26 mouse cellular contexts compared by ENCODE assay signal in genomic region chr5:75082439-75082838, GRCm38 (mm10). TPM values are rescaled to one million over a fixed set of nuclear protein-coding genes. Genes with fewer than 3 reads are reported as not detected.
DNase-seq lines count a peak whose midpoint lies in the region; ATAC-seq and TF ChIP-seq lines count a peak whose summit lies in the region.
"Had no signal": no experiment of that assay in that cellular context is flagged by ENCODE, and none has a peak within 500 bp of the region (broad histone marks: within the 10 kb centered on the region; RNA-seq: fewer than 3 reads in every experiment).

No protein-coding gene starts in this region.

- no peak for TF ChIP-seq CTCF in left cerebral cortex, adult 2 months (IDR thresholded peaks at IDR 0.05)

- no peaks in the 10 kb centered on the region for H3K9me3 ChIP-seq in embryonic facial prominence, embryonic 10.5 days
- H3K9me3 ChIP-seq in forebrain, embryonic 13.5 days (replicated peaks), result no peaks in the 10 kb centered on the region
- no peaks in the 10 kb centered on the region for H3K9me3 ChIP-seq in neural tube, embryonic 11.5 days (ENCODE audit: control insufficient read depth, low read length)
- H3K9me3 ChIP-seq: heart, embryonic 12.5 days; limb, embryonic 13.5 days; liver, embryonic 13.5 days had no signal

- WGBS in embryonic facial prominence, embryonic 10.5 days, result 4% methylated on average over 6 of the region's 6 CpGs
- 3% methylated on average over 6 of the region's 6 CpGs for WGBS in forebrain, embryonic 13.5 days
- WGBS in neural tube, embryonic 11.5 days, result 3% methylated on average over 6 of the region's 6 CpGs

- 0 out of 2 replicates have a peak overlapping the region, but pooled peaks have one; percentile 15 for H3K4me2 ChIP-seq in forebrain, embryonic 13.5 days
- H3K4me2 ChIP-seq in neural tube, embryonic 11.5 days (ENCODE audit: low read depth), result peak overlapping the region; percentile 12; the same call in 1 of the 2 replicates
- H3K4me2 ChIP-seq: limb, embryonic 13.5 days; liver, embryonic 13.5 days; lung, embryonic 14.5 days had no signal

- no peak for ATAC-seq in forebrain, embryonic 13.5 days
- peak; percentile 3; the same call in 1 of the 2 replicates for ATAC-seq in neural tube, embryonic 11.5 days (ENCODE audit: insufficient read depth, low FRiP score, low TSS enrichment)
- ATAC-seq: inflammation-experienced regulatory T-cells, adult 6 months had no signal

- H3K27ac ChIP-seq in left cerebral cortex, adult 2 months, result no peak overlapping the region
- H3K27ac ChIP-seq in embryonic facial prominence, embryonic 10.5 days (replicated peaks), result no peak overlapping the region
- H3K27ac ChIP-seq in forebrain, embryonic 13.5 days, result peak overlapping the region; percentile 54
- no peak overlapping the region for H3K27ac ChIP-seq in neural tube, embryonic 11.5 days (ENCODE audit: low read depth, low read length)
- H3K27ac ChIP-seq: layer of hippocampus, adult 2 months; limb, embryonic 13.5 days; liver, embryonic 13.5 days had no signal

- peaks cover 100% of the 10 kb centered on the region for H3K27me3 ChIP-seq in embryonic facial prominence, embryonic 10.5 days (replicated peaks; ENCODE audit: low read depth, poor library complexity, severe bottlenecking)
- H3K27me3 ChIP-seq in forebrain, embryonic 13.5 days, result peaks cover 96% of the 10 kb centered on the region
- H3K27me3 ChIP-seq in neural tube, embryonic 11.5 days (ENCODE audit: control insufficient read depth, insufficient read depth, low read length), result peaks cover 91% of the 10 kb centered on the region

- no peak overlapping the region for H3K9ac ChIP-seq in forebrain, embryonic 13.5 days
- H3K9ac ChIP-seq in neural tube, embryonic 11.5 days (ENCODE audit: low read length), result no peak overlapping the region
- H3K9ac ChIP-seq: heart, embryonic 12.5 days; limb, embryonic 13.5 days; liver, embryonic 13.5 days; lung, embryonic 14.5 days had no signal

- H3K36me3 ChIP-seq in embryonic facial prominence, embryonic 10.5 days (replicated peaks), result no peaks in the 10 kb centered on the region
- H3K36me3 ChIP-seq in forebrain, embryonic 13.5 days (ENCODE audit: poor library complexity, severe bottlenecking), result no peaks in the 10 kb centered on the region
- H3K36me3 ChIP-seq in neural tube, embryonic 11.5 days (ENCODE audit: control insufficient read depth, insufficient read depth, low read length), result no peaks in the 10 kb centered on the region
- H3K36me3 ChIP-seq: heart, embryonic 12.5 days; limb, embryonic 13.5 days; liver, embryonic 13.5 days had no signal

- peaks cover 30% of the 10 kb centered on the region for H3K4me1 ChIP-seq in embryonic facial prominence, embryonic 10.5 days
- peaks cover 51% of the 10 kb centered on the region for H3K4me1 ChIP-seq in forebrain, embryonic 13.5 days
- H3K4me1 ChIP-seq in neural tube, embryonic 11.5 days (ENCODE audit: control insufficient read depth, insufficient read depth, low read length), result peaks cover 10% of the 10 kb centered on the region
- H3K4me1 ChIP-seq: liver, embryonic 13.5 days had no signal

- peak; percentile 32 for DNase-seq in left cerebral cortex, postnatal 4 days
- no peak for DNase-seq in left cerebral cortex, adult 2 months (ENCODE audit: extremely low spot score in 1 of 2, low spot score in 2 of 2)
- DNase-seq in embryonic facial prominence, embryonic 10.5 days (ENCODE audit: low spot score), result peak; percentile 19
- DNase-seq in neural tube, embryonic 11.5 days (ENCODE audit: low spot score), result peak; percentile 25
- no peak for DNase-seq in urinary bladder, postnatal 4 days (ENCODE audit: low spot score in 2 of 2)
- DNase-seq in left cerebral cortex, postnatal 36 days (ENCODE audit: low spot score in 2 of 2), result no peak
- DNase-seq: adrenal gland, adult 2 months; cerebellum, adult 9-11 months; heart, adult 11 months; heart, postnatal 14 days; kidney, adult 2 months; kidney, postnatal 14 days; liver, embryonic 13.5 days; lung, embryonic 14.5 days; lung, postnatal 36 days; retina, postnatal 1 day had no signal

- H3K4me3 ChIP-seq in left cerebral cortex, adult 2 months, result no peak overlapping the region
- no peak overlapping the region for H3K4me3 ChIP-seq in embryonic facial prominence, embryonic 10.5 days
- no peak overlapping the region for H3K4me3 ChIP-seq in forebrain, embryonic 13.5 days
- no peak overlapping the region for H3K4me3 ChIP-seq in neural tube, embryonic 11.5 days (ENCODE audit: low read depth, low read length)
- H3K4me3 ChIP-seq: heart, embryonic 12.5 days; layer of hippocampus, adult 2 months; liver, embryonic 13.5 days had no signal

- intact Hi-C loops in left cerebral cortex, postnatal 4 days (cut with DNase I), result no loop called here
- intact Hi-C loops in left cerebral cortex, adult 2 months (cut with DNase I), result loop anchor here (10.0 kb wide), 1 partner anchor 1428 kb away; the partner anchor contains the start of gene Spata18
- intact Hi-C loops in left cerebral cortex, postnatal 36 days (cut with DNase I), result no loop called here

RNA-seq across cellular contexts. Expression of gene Gsx2, which starts 7.0 kb away (rescaled TPM):
- total RNA-seq in left cerebral cortex, postnatal 4 days (2021), result under 1 TPM; 0.85 to 0.98 TPM
- total RNA-seq in left cerebral cortex, adult 2 months (2021), result under 1 TPM in 1 of 2 experiments, not detected in 1; 0.28 TPM
- 0.84 and 1.3 TPM in 2 replicates for polyA plus RNA-seq in embryonic facial prominence, embryonic 10.5 days (2016; fragmentation: Nextera tagmentation; extraction: Ambion mirVana)
- 11.7 and 14.0 TPM in 2 replicates for polyA plus RNA-seq in forebrain, embryonic 13.5 days (2015; fragmentation: Nextera tagmentation; extraction: Ambion mirVana)
- polyA plus RNA-seq in neural tube, embryonic 11.5 days (2014; fragmentation: Nextera tagmentation; extraction: Ambion mirVana), result 6.3 and 6.6 TPM in 2 replicates
- total RNA-seq in left cerebral cortex, postnatal 36 days (2021), result under 1 TPM in 1 of 2 experiments, not detected in 1; 0.39 TPM
- total RNA-seq: adrenal gland, adult 2 months; gastrocnemius, adult 8-10 months; heart, postnatal 14 days; megakaryocyte-erythroid progenitor cell, adult 5-6 weeks had no signal
- polyA plus RNA-seq: adrenal gland, adult 2 months; heart, embryonic 12.5 days; inflammation-experienced regulatory T-cells, adult 6 months; kidney, adult 2 months; limb, embryonic 13.5 days; liver, embryonic 13.5 days; lung, embryonic 14.5 days; stomach, embryonic 16.5 days; thymus, postnatal 0 days; urinary bladder, adult 2 months had no signal

RNA-seq across cellular contexts. Expression of gene Chic2, which starts 37.9 kb away (rescaled TPM):
- 10 to 100 TPM; 26.3 to 34.4 TPM for total RNA-seq in left cerebral cortex, postnatal 4 days (2021)
- total RNA-seq in left cerebral cortex, adult 2 months (2021), result 10 to 100 TPM; 18.1 to 19.9 TPM
- polyA plus RNA-seq in embryonic facial prominence, embryonic 10.5 days (2016; fragmentation: Nextera tagmentation; extraction: Ambion mirVana), result 36.2 and 40.3 TPM in 2 replicates
- 30.9 and 37.7 TPM in 2 replicates for polyA plus RNA-seq in forebrain, embryonic 13.5 days (2015; fragmentation: Nextera tagmentation; extraction: Ambion mirVana)
- 46.8 and 51.3 TPM in 2 replicates for polyA plus RNA-seq in neural tube, embryonic 11.5 days (2014; fragmentation: Nextera tagmentation; extraction: Ambion mirVana)
- 10 to 100 TPM; 15.3 to 18.8 TPM for total RNA-seq in left cerebral cortex, postnatal 36 days (2021)

Comparison
In these comparisons a context has a peak if more than half of its experiments do, and no peak if none do; other contexts are left out.
1. DNase-seq: peak in left cerebral cortex, postnatal 4 days (single experiment), embryonic facial prominence, embryonic 10.5 days (single experiment) and neural tube, embryonic 11.5 days (single experiment); none in left cerebral cortex, adult 2 months (0 of 2), urinary bladder, postnatal 4 days (0 of 2) and left cerebral cortex, postnatal 36 days (0 of 2).